Mouse (Mus musculus): ENCODE results near the gene Slc35c2.

GRCm38 (mm10) chr2:165242575-165242974 lies 45.1 kb downstream of the Slc35c2 start:
- TF ChIP-seq CTCF (conservative IDR thresholded peaks at IDR 0.05; ENCODE audit: insufficient read depth, insufficient read length, low read depth, low read length) (no peak), POLR2A (IDR thresholded peaks at IDR 0.05; ENCODE audit: low read depth, low read length) (no peak)
